12 mouse cellular contexts compared by ENCODE assay signal in genomic region chr11:60828903-60829302, GRCm38 (mm10). TPM values are rescaled to one million over a fixed set of nuclear protein-coding genes. Genes with fewer than 3 reads are reported as not detected.
DNase-seq lines count a peak whose midpoint lies in the region; ATAC-seq and TF ChIP-seq lines count a peak whose summit lies in the region.
"Had no signal": no experiment of that assay in that cellular context is flagged by ENCODE, and none has a peak within 500 bp of the region (broad histone marks: within the 10 kb centered on the region; RNA-seq: fewer than 3 reads in every experiment).

No protein-coding gene starts in this region.

- no peaks in the 10 kb centered on the region for H3K9me3 ChIP-seq in forebrain, postnatal 0 days (ENCODE audit: low read length)
- no peaks in the 10 kb centered on the region for H3K9me3 ChIP-seq in forebrain, embryonic 16.5 days (ENCODE audit: control insufficient read depth, low read length)
- no peaks in the 10 kb centered on the region for H3K9me3 ChIP-seq in midbrain, postnatal 0 days (ENCODE audit: low read length)
- H3K9me3 ChIP-seq in midbrain, embryonic 16.5 days (replicated peaks; ENCODE audit: control insufficient read depth, low read length, poor library complexity, severe bottlenecking), result no peaks in the 10 kb centered on the region
- H3K9me3 ChIP-seq: G1E; limb, embryonic 13.5 days had no signal

- H3K27ac ChIP-seq in forebrain, postnatal 0 days (ENCODE audit: low read depth, low read length), result no peak overlapping the region
- no peak overlapping the region for H3K27ac ChIP-seq in forebrain, embryonic 16.5 days (ENCODE audit: low read length)
- no peak overlapping the region for H3K27ac ChIP-seq in layer of hippocampus, adult 2 months
- H3K27ac ChIP-seq in midbrain, postnatal 0 days (ENCODE audit: low read depth, low read length), result no peak overlapping the region
- H3K27ac ChIP-seq in midbrain, embryonic 16.5 days (ENCODE audit: low read length), result no peak overlapping the region
- H3K27ac ChIP-seq: limb, embryonic 13.5 days had no signal

- peaks cover 4% of the 10 kb centered on the region; the same call in 1 of the 2 replicates for H3K4me1 ChIP-seq in forebrain, postnatal 0 days (ENCODE audit: insufficient read depth)
- H3K4me1 ChIP-seq in forebrain, embryonic 16.5 days (replicated peaks; ENCODE audit: control insufficient read depth, insufficient read depth, low read length), result peaks cover 6% of the 10 kb centered on the region
- H3K4me1 ChIP-seq in midbrain, postnatal 0 days (ENCODE audit: insufficient read depth, low read length), result peaks cover 5% of the 10 kb centered on the region; the same call in 1 of the 2 replicates
- H3K4me1 ChIP-seq in midbrain, embryonic 16.5 days (ENCODE audit: control insufficient read depth, insufficient read depth, low read length), result peaks cover 6% of the 10 kb centered on the region

- no peak overlapping the region for H3K4me3 ChIP-seq in forebrain, postnatal 0 days (ENCODE audit: low read depth, low read length)
- H3K4me3 ChIP-seq in forebrain, embryonic 16.5 days (replicated peaks; ENCODE audit: low read length), result no peak overlapping the region
- H3K4me3 ChIP-seq in layer of hippocampus, adult 2 months, result no peak overlapping the region
- no peak overlapping the region for H3K4me3 ChIP-seq in midbrain, postnatal 0 days (ENCODE audit: low read depth, low read length)
- no peak overlapping the region for H3K4me3 ChIP-seq in midbrain, embryonic 16.5 days (ENCODE audit: low read depth, low read length)
- H3K4me3 ChIP-seq: limb, embryonic 13.5 days had no signal

- no peak for ATAC-seq in forebrain, postnatal 0 days
- ATAC-seq in forebrain, embryonic 16.5 days, result no peak
- ATAC-seq in midbrain, postnatal 0 days (ENCODE audit: low FRiP score), result no peak
- no peak for ATAC-seq in midbrain, embryonic 16.5 days

- H3K36me3 ChIP-seq in forebrain, postnatal 0 days (ENCODE audit: insufficient read depth), result no peaks in the 10 kb centered on the region
- no peaks in the 10 kb centered on the region for H3K36me3 ChIP-seq in forebrain, embryonic 16.5 days (ENCODE audit: control insufficient read depth, insufficient read depth)
- no peaks in the 10 kb centered on the region for H3K36me3 ChIP-seq in midbrain, postnatal 0 days (ENCODE audit: insufficient read depth, low read length)
- H3K36me3 ChIP-seq in midbrain, embryonic 16.5 days (ENCODE audit: control insufficient read depth, insufficient read depth, low read length), result no peaks in the 10 kb centered on the region
- H3K36me3 ChIP-seq: limb, embryonic 13.5 days had no signal

- H3K9ac ChIP-seq in forebrain, postnatal 0 days, result no peak overlapping the region
- H3K9ac ChIP-seq in forebrain, embryonic 16.5 days (replicated peaks; ENCODE audit: low read depth, low read length), result no peak overlapping the region
- no peak overlapping the region for H3K9ac ChIP-seq in midbrain, postnatal 0 days (replicated peaks; ENCODE audit: low read length, poor library complexity, severe bottlenecking)
- no peak overlapping the region for H3K9ac ChIP-seq in midbrain, embryonic 16.5 days (ENCODE audit: low read depth, low read length)
- H3K9ac ChIP-seq: limb, embryonic 13.5 days had no signal

- DNase-seq in forebrain, postnatal 0 days, result no peak
- DNase-seq in layer of hippocampus, adult 2 months (ENCODE audit: low spot score in 2 of 2), result no peak
- DNase-seq in layer of hippocampus, postnatal 25 days (ENCODE audit: extremely low spot score in 1 of 2, low spot score in 1 of 2), result no peak
- peak; percentile 39 for DNase-seq in midbrain, postnatal 0 days (ENCODE audit: low spot score)
- DNase-seq in ovary, postnatal 14 days (ENCODE audit: low spot score), result no peak
- DNase-seq in left cerebral cortex, adult 11 months (ENCODE audit: low spot score), result no peak
- DNase-seq: thymus, adult 2 months had no signal

- H3K4me2 ChIP-seq in forebrain, postnatal 0 days (ENCODE audit: low read depth), result no peak overlapping the region
- H3K4me2 ChIP-seq in forebrain, embryonic 16.5 days (ENCODE audit: low read length), result no peak overlapping the region
- no peak overlapping the region for H3K4me2 ChIP-seq in midbrain, postnatal 0 days (ENCODE audit: low read depth, low read length, poor library complexity, severe bottlenecking)
- H3K4me2 ChIP-seq in midbrain, embryonic 16.5 days (ENCODE audit: low read length), result no peak overlapping the region
- H3K4me2 ChIP-seq: heart, embryonic 11.5 days; limb, embryonic 13.5 days had no signal

- WGBS in forebrain, postnatal 0 days, result 46% methylated on average over 2 of the region's 2 CpGs
- 50% methylated on average over 2 of the region's 2 CpGs for WGBS in forebrain, embryonic 16.5 days
- WGBS in midbrain, postnatal 0 days, result 36% methylated on average over 2 of the region's 2 CpGs
- WGBS in midbrain, embryonic 16.5 days, result 34% methylated on average over 2 of the region's 2 CpGs

- TF ChIP-seq CTCF in forebrain, postnatal 0 days (IDR thresholded peaks at IDR 0.05; ENCODE audit: low read depth), result peak; percentile 21; the same call in 1 of the 2 replicates
- TF ChIP-seq CTCF in layer of hippocampus, adult 2 months (conservative IDR thresholded peaks at IDR 0.05), result peak; percentile 57
- TF ChIP-seq CTCF in midbrain, postnatal 0 days (IDR thresholded peaks at IDR 0.05), result peak; percentile 63

- no peaks in the 10 kb centered on the region for H3K27me3 ChIP-seq in forebrain, postnatal 0 days (ENCODE audit: insufficient read depth, low read length)
- H3K27me3 ChIP-seq in forebrain, embryonic 16.5 days (replicated peaks; ENCODE audit: control insufficient read depth, insufficient read depth, low read length), result no peaks in the 10 kb centered on the region
- H3K27me3 ChIP-seq in midbrain, postnatal 0 days (ENCODE audit: insufficient read depth, low read length), result no peaks in the 10 kb centered on the region
- H3K27me3 ChIP-seq in midbrain, embryonic 16.5 days (ENCODE audit: control insufficient read depth, insufficient read depth, low read depth, low read length), result no peaks in the 10 kb centered on the region
- H3K27me3 ChIP-seq: limb, embryonic 13.5 days had no signal

RNA-seq across cellular contexts. Expression of gene Dhrs7b, which starts 1.5 kb away (rescaled TPM):
- total RNA-seq in forebrain, postnatal 0 days (2014; rRNA removed), result 29.1 and 38.2 TPM in 2 replicates
- polyA plus RNA-seq in forebrain, postnatal 0 days (2015; fragmentation: Nextera tagmentation; extraction: Ambion mirVana), result 30.9 and 34.6 TPM in 2 replicates
- 29.5 and 34.5 TPM in 2 replicates for polyA plus RNA-seq in forebrain, embryonic 16.5 days (2015; fragmentation: Nextera tagmentation; extraction: Ambion mirVana)
- 10 to 100 TPM; 28.3 to 29.4 TPM for total RNA-seq in layer of hippocampus, adult 2 months (2021)
- 10 to 100 TPM; 27.6 to 31.5 TPM for total RNA-seq in layer of hippocampus, postnatal 25 days (2021)
- total RNA-seq in midbrain, postnatal 0 days (2014; rRNA removed), result 22.3 and 24.3 TPM in 2 replicates
- polyA plus RNA-seq in midbrain, postnatal 0 days (2015; fragmentation: Nextera tagmentation; extraction: Ambion mirVana), result 33.2 and 34.5 TPM in 2 replicates
- polyA plus RNA-seq in midbrain, embryonic 16.5 days (2015; fragmentation: Nextera tagmentation; extraction: Ambion mirVana), result 32.3 and 33.5 TPM in 2 replicates

RNA-seq across cellular contexts. Expression of gene Shmt1, which starts 17.4 kb away (rescaled TPM):
- total RNA-seq in forebrain, postnatal 0 days (2014; rRNA removed), result 6.0 and 6.4 TPM in 2 replicates
- 7.5 and 7.7 TPM in 2 replicates for polyA plus RNA-seq in forebrain, postnatal 0 days (2015; fragmentation: Nextera tagmentation; extraction: Ambion mirVana)
- 14.9 and 17.7 TPM in 2 replicates for polyA plus RNA-seq in forebrain, embryonic 16.5 days (2015; fragmentation: Nextera tagmentation; extraction: Ambion mirVana)
- 1 to 10 TPM; 8.6 to 9.6 TPM for total RNA-seq in layer of hippocampus, adult 2 months (2021)
- 1 to 10 TPM; 4.9 to 7.4 TPM for total RNA-seq in layer of hippocampus, postnatal 25 days (2021)
- total RNA-seq in midbrain, postnatal 0 days (2014; rRNA removed), result 5.6 and 6.5 TPM in 2 replicates
- polyA plus RNA-seq in midbrain, postnatal 0 days (2015; fragmentation: Nextera tagmentation; extraction: Ambion mirVana), result 3.1 and 3.7 TPM in 2 replicates
- polyA plus RNA-seq in midbrain, embryonic 16.5 days (2015; fragmentation: Nextera tagmentation; extraction: Ambion mirVana), result 4.2 and 5.5 TPM in 2 replicates

RNA-seq across cellular contexts. Expression of gene Tmem11, which starts 50.2 kb away (rescaled TPM):
- total RNA-seq in forebrain, postnatal 0 days (2014; rRNA removed), result 45.1 and 48.7 TPM in 2 replicates
- polyA plus RNA-seq in forebrain, postnatal 0 days (2015; fragmentation: Nextera tagmentation; extraction: Ambion mirVana), result 57.2 and 58.5 TPM in 2 replicates
- polyA plus RNA-seq in forebrain, embryonic 16.5 days (2015; fragmentation: Nextera tagmentation; extraction: Ambion mirVana), result 56.6 and 61.2 TPM in 2 replicates
- 10 to 100 TPM; 26.8 to 29.1 TPM for total RNA-seq in layer of hippocampus, adult 2 months (2021)
- total RNA-seq in layer of hippocampus, postnatal 25 days (2021), result 10 to 100 TPM; 24.9 to 29.7 TPM
- 47.1 and 53.4 TPM in 2 replicates for total RNA-seq in midbrain, postnatal 0 days (2014; rRNA removed)
- polyA plus RNA-seq in midbrain, postnatal 0 days (2015; fragmentation: Nextera tagmentation; extraction: Ambion mirVana), result 52.0 and 55.5 TPM in 2 replicates
- polyA plus RNA-seq in midbrain, embryonic 16.5 days (2015; fragmentation: Nextera tagmentation; extraction: Ambion mirVana), result 53.5 and 54.5 TPM in 2 replicates

RNA-seq across cellular contexts. Expression of gene Smcr8, which starts 51.6 kb away (rescaled TPM):
- 11.4 and 15.4 TPM in 2 replicates for total RNA-seq in forebrain, postnatal 0 days (2014; rRNA removed)
- 2.6 and 3.2 TPM in 2 replicates for polyA plus RNA-seq in forebrain, postnatal 0 days (2015; fragmentation: Nextera tagmentation; extraction: Ambion mirVana)
- 7.0 and 7.8 TPM in 2 replicates for polyA plus RNA-seq in forebrain, embryonic 16.5 days (2015; fragmentation: Nextera tagmentation; extraction: Ambion mirVana)
- total RNA-seq in layer of hippocampus, adult 2 months (2021), result 10 to 100 TPM; 32.3 to 34.3 TPM
- 10 to 100 TPM; 29.1 to 30.6 TPM for total RNA-seq in layer of hippocampus, postnatal 25 days (2021)
- 14.2 and 18.1 TPM in 2 replicates for total RNA-seq in midbrain, postnatal 0 days (2014; rRNA removed)
- 3.6 and 4.0 TPM in 2 replicates for polyA plus RNA-seq in midbrain, postnatal 0 days (2015; fragmentation: Nextera tagmentation; extraction: Ambion mirVana)
- polyA plus RNA-seq in midbrain, embryonic 16.5 days (2015; fragmentation: Nextera tagmentation; extraction: Ambion mirVana), result 6.0 and 6.4 TPM in 2 replicates

RNA-seq across cellular contexts. Expression of gene Top3a, which starts 51.7 kb away (rescaled TPM):
- 9.2 and 11.5 TPM in 2 replicates for total RNA-seq in forebrain, postnatal 0 days (2014; rRNA removed)
- polyA plus RNA-seq in forebrain, postnatal 0 days (2015; fragmentation: Nextera tagmentation; extraction: Ambion mirVana), result 2.8 and 3.9 TPM in 2 replicates
- polyA plus RNA-seq in forebrain, embryonic 16.5 days (2015; fragmentation: Nextera tagmentation; extraction: Ambion mirVana), result 11.5 and 12.2 TPM in 2 replicates
- 1 to 10 TPM; 6.6 to 8.5 TPM for total RNA-seq in layer of hippocampus, adult 2 months (2021)
- 1 to 10 TPM; 5.0 to 6.2 TPM for total RNA-seq in layer of hippocampus, postnatal 25 days (2021)
- 8.1 and 10.9 TPM in 2 replicates for total RNA-seq in midbrain, postnatal 0 days (2014; rRNA removed)
- polyA plus RNA-seq in midbrain, postnatal 0 days (2015; fragmentation: Nextera tagmentation; extraction: Ambion mirVana), result 3.6 and 4.1 TPM in 2 replicates
- 8.0 and 8.4 TPM in 2 replicates for polyA plus RNA-seq in midbrain, embryonic 16.5 days (2015; fragmentation: Nextera tagmentation; extraction: Ambion mirVana)
